Mouse (Mus musculus) stomach, embryonic 14.5 days (tissue): Measurements from ENCODE around the gene Tmem138. TPM values are rescaled to one million over a fixed set of nuclear protein-coding genes. Genes with fewer than 3 reads are reported as not detected.

Experiments used
- ATAC-seq: fragments of 200-750 bp; cut with Nextera tagmentation; 2 replicates; pipeline ENCODE4 v1.8.0; 2017; ENCODE audit warnings: low read depth, moderate TSS enrichment; ENCODE audit not compliant: insufficient number of reproducible peaks, insufficient read depth, low FRiP score
- H3K27ac ChIP-seq: fragments of 300-500 bp; sonication (generic); 2 replicates; pipeline ENCODE4 v1.5.1; 2014; ENCODE audit warnings: mild to moderate bottlenecking, low read length, moderate library complexity, mixed read lengths
- H3K27me3 ChIP-seq: fragments of 300-500 bp; sonication (generic); 2 replicates; pipeline ENCODE4 v1.6.1; 2014; ENCODE audit warnings: low read length, control low read depth, mixed read lengths; ENCODE audit not compliant: control insufficient read depth, insufficient read depth
- H3K36me3 ChIP-seq: fragments of 300-500 bp; sonication (generic); 2 replicates; pipeline ENCODE4 v1.6.1; 2014; ENCODE audit warnings: mild to moderate bottlenecking, control low read depth, low read length, moderate library complexity, mixed read lengths; ENCODE audit not compliant: control insufficient read depth, insufficient read depth
- H3K4me1 ChIP-seq: fragments of 300-500 bp; sonication (generic); 2 replicates; pipeline ENCODE4 v1.6.1; 2014; ENCODE audit warnings: low read length, control low read depth, mixed read lengths; ENCODE audit not compliant: control insufficient read depth, insufficient read depth
- H3K4me2 ChIP-seq: fragments of 300-500 bp; sonication (generic); replicated peaks from 2 replicates; pipeline ENCODE4 v1.6.1; 2014; ENCODE audit warnings: low read depth, low read length, control low read depth
- H3K4me3 ChIP-seq: fragments of 300-500 bp; sonication (generic); 2 replicates; pipeline ENCODE4 v1.5.1; 2014; ENCODE audit warnings: low read depth, low read length, control low read depth
- H3K9ac ChIP-seq: fragments of 300-500 bp; sonication (generic); replicated peaks from 2 replicates; pipeline ENCODE4 v1.6.1; 2014; ENCODE audit warnings: low read depth, mild to moderate bottlenecking, control low read depth, low read length, moderate library complexity, mixed read lengths
- H3K9me3 ChIP-seq: fragments of 300-500 bp; sonication (generic); 2 replicates; pipeline ENCODE4 v1.6.1; 2016; ENCODE audit warnings: low read depth, low read length, control low read depth; ENCODE audit not compliant: control insufficient read depth
- WGBS: fragments of 180-500 bp; shearing (Covaris S2); extraction: QIAGEN DNeasy Blood & Tissue Kit; methylation state at CpG from one replicate; pipeline ENCODE4 v1.1.7; 2014; 5-methylcytosine and 5-hydroxymethylcytosine counted together
- polyA plus RNA-seq: library from polyadenylated mRNA; unstranded; fragments of >200 nt; fragmentation: Nextera tagmentation; extraction: Ambion mirVana; gene quantifications from 2 replicates; pipeline ENCODE4 v1.2.1, GENCODE M21; 2014

Tmem138 gene
- polyA plus RNA-seq, 1 experiment from 2014 or later = 38.4 TPM

DNA sequence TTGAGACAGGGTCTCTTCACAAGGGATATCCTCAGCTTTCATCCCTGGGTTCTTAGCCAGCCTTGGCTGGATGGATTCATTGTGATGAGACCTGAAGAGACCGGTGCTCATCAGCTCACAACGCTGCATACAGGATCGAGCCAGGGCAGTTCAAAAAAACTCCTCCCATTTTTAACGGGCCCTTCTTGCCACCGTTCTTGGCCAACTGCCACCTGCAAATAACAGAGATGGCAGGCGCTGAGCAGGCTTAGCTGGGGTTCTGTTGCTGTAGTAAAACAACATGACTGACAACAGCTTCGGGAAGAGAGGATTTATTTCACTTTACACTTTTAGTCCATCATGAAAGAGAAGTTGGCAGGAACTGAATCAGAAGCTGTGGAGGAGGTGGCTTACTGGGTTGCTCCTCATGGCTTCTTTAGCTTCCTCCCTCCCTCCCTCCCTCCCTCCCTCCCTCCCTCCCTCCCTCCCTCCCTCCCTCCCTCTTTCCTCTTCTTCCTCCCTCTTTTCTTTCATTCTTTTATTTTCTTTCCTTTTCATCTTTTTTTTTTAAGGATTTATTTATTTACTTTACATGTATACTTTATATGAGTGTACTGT is 6.5 kb upstream of the Tmem138 start:
- H3K9me3 ChIP-seq = no peaks in the 10 kb centered on the region
- no peak overlapping the region for H3K4me2 ChIP-seq
- ATAC-seq = no peak
- no peak overlapping the region for H3K27ac ChIP-seq
- H3K27me3 ChIP-seq = no peaks in the 10 kb centered on the region
- H3K9ac ChIP-seq = no peak overlapping the region
- WGBS = 77% methylated on average over 7 of the region's 7 CpGs
- no peaks in the 10 kb centered on the region for H3K36me3 ChIP-seq
- no peaks in the 10 kb centered on the region for H3K4me1 ChIP-seq
- H3K4me3 ChIP-seq = no peak overlapping the region

DNA sequence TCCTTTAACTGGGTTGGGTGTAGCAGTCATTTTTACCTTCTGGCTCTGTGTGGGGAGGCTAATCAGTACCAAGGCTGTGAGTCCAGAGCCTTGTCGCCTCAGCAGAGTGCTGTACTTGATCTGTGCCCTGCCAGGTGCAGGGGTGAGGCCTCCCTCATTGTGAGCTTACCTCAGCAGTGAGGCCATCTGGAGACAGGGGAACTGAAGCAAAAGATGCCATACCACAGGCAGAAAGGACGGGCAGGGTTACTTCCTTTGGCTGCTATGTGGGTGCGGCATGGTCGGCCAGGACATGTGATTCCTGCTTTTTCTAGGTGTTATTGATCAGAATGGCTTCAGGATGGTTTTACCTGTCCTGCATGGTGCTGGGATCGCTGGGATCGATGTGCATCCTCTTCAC is 4.8 kb upstream of the Tmem138 start:
- no peaks in the 10 kb centered on the region for H3K27me3 ChIP-seq
- H3K4me1 ChIP-seq = no peaks in the 10 kb centered on the region
- no peak overlapping the region for H3K9ac ChIP-seq
- H3K27ac ChIP-seq = no peak overlapping the region
- no peaks in the 10 kb centered on the region for H3K36me3 ChIP-seq
- no peak for ATAC-seq
- H3K4me2 ChIP-seq = no peak overlapping the region
- no peak overlapping the region for H3K4me3 ChIP-seq
- no peaks in the 10 kb centered on the region for H3K9me3 ChIP-seq
- 84% methylated on average over 6 of the region's 6 CpGs for WGBS

DNA sequence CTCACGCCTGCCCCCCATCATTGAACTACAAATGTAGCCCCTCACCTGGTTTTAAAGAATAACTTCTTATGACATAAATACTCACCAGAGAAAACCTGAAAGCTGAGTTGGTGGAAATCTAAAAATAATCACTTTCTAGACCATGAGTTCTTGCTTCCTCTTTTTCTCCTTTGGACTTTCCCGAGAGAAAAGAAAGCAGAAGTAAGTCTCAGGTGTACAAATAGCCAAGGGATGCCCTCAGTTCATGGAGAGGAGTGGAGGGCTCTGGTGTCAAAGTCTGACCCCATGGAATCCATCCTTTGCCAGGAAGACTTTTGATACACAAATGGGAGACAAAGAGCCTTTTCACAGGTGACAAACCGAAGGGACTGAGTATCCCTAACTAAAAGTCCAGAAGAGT is 3.6 kb upstream of the Tmem138 start:
- no peak overlapping the region for H3K4me2 ChIP-seq
- no peaks in the 10 kb centered on the region for H3K27me3 ChIP-seq
- H3K9me3 ChIP-seq = no peaks in the 10 kb centered on the region
- no peaks in the 10 kb centered on the region for H3K36me3 ChIP-seq
- H3K27ac ChIP-seq = no peak overlapping the region
- H3K4me3 ChIP-seq = no peak overlapping the region
- H3K9ac ChIP-seq = no peak overlapping the region
- no peak for ATAC-seq
- peaks cover 4% of the 10 kb centered on the region; the same call in 1 of the 2 replicates for H3K4me1 ChIP-seq
- WGBS = 83% methylated on average over 3 of the region's 3 CpGs

DNA sequence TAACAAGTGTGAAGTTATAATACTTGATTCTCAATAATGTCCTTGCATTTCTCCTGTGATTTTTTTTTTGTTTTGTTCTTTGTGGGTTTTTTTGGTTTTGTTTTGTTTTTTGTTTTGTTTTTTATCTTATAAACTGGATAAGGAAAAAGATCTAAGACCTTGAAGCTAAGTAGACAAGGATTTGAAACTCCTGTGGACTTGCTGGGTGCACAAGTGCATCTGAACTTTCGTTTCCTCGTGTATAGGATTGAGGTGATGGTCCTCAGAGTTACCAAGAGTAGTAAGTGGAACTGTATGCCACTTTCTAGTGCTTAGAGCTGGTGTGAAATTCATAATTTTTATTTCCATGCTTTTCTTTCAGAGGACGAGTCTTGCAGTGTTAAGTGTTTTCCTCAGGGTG is 2.9 kb upstream of the Tmem138 start:
- Histone ChIP-seq H3K4me2 (no peak overlapping the region), H3K4me3 (no peak overlapping the region), H3K27me3 (no peaks in the 10 kb centered on the region), H3K4me1 (peaks cover 4% of the 10 kb centered on the region; the same call in 1 of the 2 replicates), H3K9ac (no peak overlapping the region), H3K27ac (no peak overlapping the region), H3K9me3 (no peaks in the 10 kb centered on the region), H3K36me3 (no peaks in the 10 kb centered on the region; the same call in 1 of the 2 replicates)
- WGBS = 82% methylated on average over 3 of the region's 3 CpGs
- ATAC-seq = no peak

- Histone ChIP-seq H3K9ac (no peak overlapping the region), H3K4me1 (no peaks in the 10 kb centered on the region), H3K4me3 (no peak overlapping the region), H3K27me3 (no peaks in the 10 kb centered on the region), H3K4me2 (no peak overlapping the region), H3K36me3 (peaks cover 32% of the 10 kb centered on the region), H3K27ac (no peak overlapping the region), H3K9me3 (no peaks in the 10 kb centered on the region)
- WGBS = 93% methylated on average over 6 of the region's 6 CpGs
- no peak for ATAC-seq
Measured at GRCm38 (mm10) chr19:10569627-10570026, 7.5 kb downstream of the Tmem138 start.

- Histone ChIP-seq H3K27me3 (no peaks in the 10 kb centered on the region), H3K9ac (no peak overlapping the region), H3K4me1 (no peaks in the 10 kb centered on the region), H3K36me3 (peaks cover 4% of the 10 kb centered on the region; the same call in 1 of the 2 replicates), H3K4me3 (no peak overlapping the region), H3K9me3 (no peaks in the 10 kb centered on the region), H3K27ac (no peak overlapping the region), H3K4me2 (no peak overlapping the region)
- WGBS = 52% methylated on average over 4 of the region's 4 CpGs
- no peak for ATAC-seq
Measured at GRCm38 (mm10) chr19:10565217-10565616, 11.9 kb downstream of the Tmem138 start.

- WGBS = 76% methylated on average over 6 of the region's 6 CpGs
- no peaks in the 10 kb centered on the region for H3K4me1 ChIP-seq
- H3K36me3 ChIP-seq = peaks cover 2% of the 10 kb centered on the region; the same call in 1 of the 2 replicates
- H3K4me2 ChIP-seq = no peak overlapping the region
- H3K27me3 ChIP-seq = no peaks in the 10 kb centered on the region
- H3K9me3 ChIP-seq = no peaks in the 10 kb centered on the region
- no peak for ATAC-seq
- no peak overlapping the region for H3K9ac ChIP-seq
- no peak overlapping the region for H3K27ac ChIP-seq
- no peak overlapping the region for H3K4me3 ChIP-seq
Measured at GRCm38 (mm10) chr19:10564278-10564677, 12.9 kb downstream of the Tmem138 start.

DNA sequence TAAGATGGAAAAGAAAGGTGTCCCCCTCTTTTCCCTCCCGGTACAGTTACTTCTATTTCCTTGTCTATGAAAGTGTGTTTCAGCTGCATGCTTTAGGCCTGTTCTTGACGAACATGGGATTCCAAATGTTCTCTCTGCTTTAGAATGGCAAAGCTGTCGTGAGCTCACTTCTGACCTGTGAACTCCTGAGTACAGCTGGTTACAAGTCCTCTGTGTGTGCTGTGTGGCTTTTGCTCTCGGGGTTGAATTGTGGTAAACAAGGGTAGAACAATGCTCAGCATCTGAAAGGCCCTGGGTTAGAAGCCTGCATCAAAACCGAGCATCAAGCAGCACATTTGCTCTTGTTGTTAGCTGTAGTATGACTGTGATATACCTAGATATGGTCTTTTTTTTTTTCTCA is 14.8 kb downstream of the Tmem138 start:
- no peak overlapping the region for H3K4me2 ChIP-seq
- H3K27ac ChIP-seq = no peak overlapping the region
- H3K27me3 ChIP-seq = no peaks in the 10 kb centered on the region
- H3K36me3 ChIP-seq = no peaks in the 10 kb centered on the region
- 60% methylated on average over 5 of the region's 5 CpGs for WGBS
- no peak overlapping the region for H3K9ac ChIP-seq
- H3K4me3 ChIP-seq = no peak overlapping the region
- H3K9me3 ChIP-seq = no peaks in the 10 kb centered on the region
- no peaks in the 10 kb centered on the region for H3K4me1 ChIP-seq
- no peak for ATAC-seq
